Mouse (Mus musculus): ENCODE results near the gene Cldn11. TPM values are rescaled to one million over a fixed set of nuclear protein-coding genes. Genes with fewer than 3 reads are reported as not detected.

The Cldn11 gene
- polyA plus RNA-seq, 1 experiment, result not detected

DNA sequence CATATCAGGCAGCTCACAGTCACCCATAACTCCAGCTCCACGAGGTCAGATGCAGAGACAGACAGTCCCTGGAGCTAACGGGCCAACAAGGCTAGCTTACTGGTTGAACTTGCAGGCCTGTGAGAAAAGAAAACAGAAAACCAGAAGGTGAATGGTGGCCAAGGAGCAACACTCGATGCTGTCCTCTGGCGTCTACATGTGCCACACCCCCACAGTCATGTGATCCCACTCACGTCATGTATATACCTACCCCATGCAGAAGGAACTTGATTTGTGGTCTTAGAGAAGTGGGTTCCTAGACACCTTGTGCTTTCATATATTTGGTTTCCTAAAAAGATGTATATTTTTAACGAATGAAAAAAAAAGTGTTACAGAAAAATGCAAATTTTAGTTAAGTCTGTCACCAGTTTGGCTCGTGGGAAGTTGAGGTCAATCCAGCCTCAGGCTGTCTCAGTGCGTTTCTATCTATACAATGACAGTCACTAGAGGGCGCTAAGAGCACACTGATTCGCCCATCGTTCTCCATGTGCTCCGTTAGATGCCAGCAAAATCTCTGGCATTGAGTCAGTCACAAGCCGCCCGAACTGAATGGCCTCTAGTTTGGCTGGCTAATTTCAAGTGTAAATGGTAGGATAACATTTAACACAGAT lies 4.0 kb upstream of the Cldn11 start:
- Histone ChIP-seq H3K27me3 (ENCODE audit: control insufficient read depth, insufficient read depth, insufficient read length) (peaks cover 12% of the 10 kb centered on the region), H3K4me3 (ENCODE audit: insufficient read depth, poor library complexity, severe bottlenecking) (no peak overlapping the region), H3K36me3 (ENCODE audit: control insufficient read depth, insufficient read depth) (no peaks in the 10 kb centered on the region), H3K79me3 (ENCODE audit: low read depth) (no peaks in the 10 kb centered on the region), H3K79me2 (ENCODE audit: control insufficient read depth, insufficient read depth) (no peaks in the 10 kb centered on the region), H3ac (ENCODE audit: control insufficient read depth, insufficient read length, low read depth) (no peak overlapping the region)
- TF ChIP-seq CEBPB (IDR thresholded peaks at IDR 0.05; ENCODE audit: low read depth) (no peak), MYOG (IDR thresholded peaks at IDR 0.05; ENCODE audit: control insufficient read depth, extremely low read depth, insufficient read length) (no peak), USF1 (IDR thresholded peaks at IDR 0.05; ENCODE audit: low read depth) (peak; percentile 61), CTCF (IDR thresholded peaks at IDR 0.05; ENCODE audit: control insufficient read depth, insufficient read depth, insufficient read length) (peak; percentile 57), MAX (IDR thresholded peaks at IDR 0.05) (peak; percentile 90)

DNA sequence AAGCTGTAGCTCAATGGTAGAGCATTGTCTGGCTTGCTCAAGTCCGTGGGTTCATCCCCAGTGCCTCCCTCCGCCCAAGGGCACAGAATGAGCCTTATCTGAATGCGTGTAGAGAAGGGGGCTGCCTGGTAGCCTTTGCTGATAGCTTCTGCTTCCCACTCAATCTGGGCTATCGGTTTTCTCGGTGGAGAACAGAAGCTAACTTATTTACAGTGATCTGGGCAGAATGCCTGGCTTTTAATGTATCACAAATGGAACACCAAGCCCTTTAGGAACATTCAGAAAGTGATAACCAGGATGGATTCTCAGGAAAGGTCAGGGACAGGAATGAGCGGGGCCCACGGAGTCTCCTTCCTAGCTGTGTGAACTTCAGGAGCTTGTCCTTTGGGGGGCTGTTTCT lies 1.1 kb upstream of the Cldn11 start:
- TF ChIP-seq MYOG (IDR thresholded peaks at IDR 0.05; ENCODE audit: control insufficient read depth, extremely low read depth, insufficient read length), result no peak
- no peak for TF ChIP-seq FOSL1 (IDR thresholded peaks at IDR 0.05; ENCODE audit: insufficient read depth, low read length, poor library complexity, severe bottlenecking)
- TF ChIP-seq USF1 (IDR thresholded peaks at IDR 0.05; ENCODE audit: low read depth), result no peak
- no peak for TF ChIP-seq MYOD1 (IDR thresholded peaks at IDR 0.05; ENCODE audit: control insufficient read depth, insufficient read length, low read depth)
- no peak for TF ChIP-seq CEBPB (IDR thresholded peaks at IDR 0.05; ENCODE audit: low read depth)
- no peak for TF ChIP-seq CTCF (IDR thresholded peaks at IDR 0.05; ENCODE audit: control insufficient read depth, insufficient read depth, insufficient read length)
- no peak for TF ChIP-seq MAX (IDR thresholded peaks at IDR 0.05)
- Histone ChIP-seq H3K36me3 (ENCODE audit: control insufficient read depth, insufficient read depth) (no peaks in the 10 kb centered on the region), H3ac (ENCODE audit: control insufficient read depth, insufficient read length, low read depth) (no peak overlapping the region), H3K79me2 (ENCODE audit: control insufficient read depth, insufficient read depth) (no peaks in the 10 kb centered on the region), H3K4me3 (ENCODE audit: insufficient read depth, poor library complexity, severe bottlenecking) (no peak overlapping the region), H3K79me3 (ENCODE audit: low read depth) (no peaks in the 10 kb centered on the region), H3K27me3 (ENCODE audit: control insufficient read depth, insufficient read depth, insufficient read length) (peaks cover 12% of the 10 kb centered on the region)

DNA sequence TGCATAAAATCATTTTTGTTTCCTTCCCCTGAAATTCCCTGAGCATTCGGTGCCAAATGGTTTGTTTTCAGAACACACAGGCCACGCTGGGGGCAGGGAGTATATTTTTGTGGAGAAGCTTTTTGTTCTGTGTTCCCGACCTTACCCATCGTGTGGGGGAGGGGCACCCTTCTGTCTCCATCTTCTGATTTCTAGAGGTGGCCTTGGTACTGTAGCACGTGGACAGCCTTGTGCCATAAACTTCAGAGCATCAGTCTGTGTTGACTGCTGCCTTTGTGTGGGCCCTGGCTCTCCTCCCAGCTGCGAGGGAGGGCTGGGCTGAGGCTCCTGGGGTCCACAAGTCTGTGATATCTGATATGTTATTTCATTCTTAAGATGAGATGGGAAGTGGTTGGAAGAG lies 2.4 kb downstream of the Cldn11 start:
- Histone ChIP-seq H3ac (ENCODE audit: control insufficient read depth, insufficient read length, low read depth) (no peak overlapping the region), H3K36me3 (ENCODE audit: control insufficient read depth, insufficient read depth) (no peaks in the 10 kb centered on the region), H3K79me2 (ENCODE audit: control insufficient read depth, insufficient read depth) (no peaks in the 10 kb centered on the region), H3K27me3 (ENCODE audit: control insufficient read depth, insufficient read depth, insufficient read length) (peaks cover 12% of the 10 kb centered on the region), H3K4me3 (ENCODE audit: insufficient read depth, poor library complexity, severe bottlenecking) (no peak overlapping the region), H3K79me3 (ENCODE audit: low read depth) (no peaks in the 10 kb centered on the region)
- TF ChIP-seq MYOG (IDR thresholded peaks at IDR 0.05; ENCODE audit: control insufficient read depth, extremely low read depth, insufficient read length) (no peak), CTCF (IDR thresholded peaks at IDR 0.05; ENCODE audit: control insufficient read depth, insufficient read depth, insufficient read length) (no peak), MAX (IDR thresholded peaks at IDR 0.05) (no peak), FOSL1 (IDR thresholded peaks at IDR 0.05; ENCODE audit: insufficient read depth, low read length, poor library complexity, severe bottlenecking) (no peak), MYOD1 (IDR thresholded peaks at IDR 0.05; ENCODE audit: control insufficient read depth, insufficient read length, low read depth) (no peak), USF1 (IDR thresholded peaks at IDR 0.05; ENCODE audit: low read depth) (no peak), CEBPB (IDR thresholded peaks at IDR 0.05; ENCODE audit: low read depth) (no peak)

- H3K79me3 ChIP-seq (ENCODE audit: low read depth), result no peaks in the 10 kb centered on the region
- TF ChIP-seq MYOD1 (IDR thresholded peaks at IDR 0.05; ENCODE audit: control insufficient read depth, insufficient read length, low read depth) (no peak), CTCF (IDR thresholded peaks at IDR 0.05; ENCODE audit: control insufficient read depth, insufficient read depth, insufficient read length) (no peak), MAX (IDR thresholded peaks at IDR 0.05) (no peak), MYOG (IDR thresholded peaks at IDR 0.05; ENCODE audit: control insufficient read depth, extremely low read depth, insufficient read length) (no peak), USF1 (IDR thresholded peaks at IDR 0.05; ENCODE audit: low read depth) (no peak), CEBPB (IDR thresholded peaks at IDR 0.05; ENCODE audit: low read depth) (no peak), FOSL1 (IDR thresholded peaks at IDR 0.05; ENCODE audit: insufficient read depth, low read length, poor library complexity, severe bottlenecking) (no peak)
- no peak overlapping the region for H3K4me3 ChIP-seq (ENCODE audit: insufficient read depth, poor library complexity, severe bottlenecking)
- no peaks in the 10 kb centered on the region for H3K79me2 ChIP-seq (ENCODE audit: control insufficient read depth, insufficient read depth)
- H3K36me3 ChIP-seq (ENCODE audit: control insufficient read depth, insufficient read depth), result no peaks in the 10 kb centered on the region
- no peak overlapping the region for H3ac ChIP-seq (ENCODE audit: control insufficient read depth, insufficient read length, low read depth)
- no peaks in the 10 kb centered on the region for H3K27me3 ChIP-seq (ENCODE audit: control insufficient read depth, insufficient read depth, insufficient read length)
Measured at GRCm38 (mm10) chr3:31156126-31156525, 6.4 kb downstream of the Cldn11 start.

DNA sequence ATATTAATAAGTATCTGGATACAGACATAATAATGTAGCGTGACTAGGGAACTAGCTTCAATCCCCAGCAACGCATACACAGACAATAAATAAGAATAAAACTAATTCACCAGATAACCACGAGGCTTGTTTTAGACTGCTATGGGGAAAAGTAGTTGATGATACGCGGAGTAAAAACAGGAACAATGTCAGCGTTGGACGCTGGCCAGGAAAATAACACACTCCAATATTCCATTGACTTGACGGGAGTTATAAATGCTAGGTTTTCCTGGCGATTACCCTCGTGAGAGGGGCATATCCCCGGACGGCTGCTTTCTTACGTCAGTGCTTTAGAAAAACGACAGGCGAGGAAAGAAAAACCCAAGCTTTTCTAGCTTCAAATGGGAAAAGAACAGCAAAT lies 8.1 kb downstream of the Cldn11 start:
- Histone ChIP-seq H3K36me3 (ENCODE audit: control insufficient read depth, insufficient read depth) (no peaks in the 10 kb centered on the region), H3K79me3 (ENCODE audit: low read depth) (no peaks in the 10 kb centered on the region), H3K79me2 (ENCODE audit: control insufficient read depth, insufficient read depth) (no peaks in the 10 kb centered on the region), H3ac (ENCODE audit: control insufficient read depth, insufficient read length, low read depth) (no peak overlapping the region), H3K27me3 (ENCODE audit: control insufficient read depth, insufficient read depth, insufficient read length) (peaks cover 1% of the 10 kb centered on the region), H3K4me3 (ENCODE audit: insufficient read depth, poor library complexity, severe bottlenecking) (no peak overlapping the region)
- TF ChIP-seq MYOD1 (IDR thresholded peaks at IDR 0.05; ENCODE audit: control insufficient read depth, insufficient read length, low read depth) (no peak), USF1 (IDR thresholded peaks at IDR 0.05; ENCODE audit: low read depth) (no peak), MAX (IDR thresholded peaks at IDR 0.05) (no peak), CTCF (IDR thresholded peaks at IDR 0.05; ENCODE audit: control insufficient read depth, insufficient read depth, insufficient read length) (no peak), FOSL1 (IDR thresholded peaks at IDR 0.05; ENCODE audit: insufficient read depth, low read length, poor library complexity, severe bottlenecking) (no peak), CEBPB (IDR thresholded peaks at IDR 0.05; ENCODE audit: low read depth) (no peak), MYOG (IDR thresholded peaks at IDR 0.05; ENCODE audit: control insufficient read depth, extremely low read depth, insufficient read length) (no peak)

All from C2C12 (cell line).